Mouse (Mus musculus) brain, embryonic 14.5 days (tissue): ENCODE measurements around the gene Eml5.

Experiments used
- CTCF ChIP-seq: fragments of 200-500 bp; IDR thresholded peaks from 2 replicates; pipeline ENCODE4 v1.5.1; 2012; ENCODE audit warnings: inconsistent platforms, mild to moderate bottlenecking, moderate library complexity, borderline replicate concordance; ENCODE audit not compliant: insufficient read depth, insufficient read length; ENCODE audit errors: extremely low read depth
- POLR2A ChIP-seq: fragments of 200-500 bp; IDR thresholded peaks from 2 replicates; pipeline ENCODE4 v1.6.1; 2012; ENCODE audit warnings: mild to moderate bottlenecking, inconsistent platforms, borderline replicate concordance; ENCODE audit not compliant: poor library complexity, insufficient read depth, insufficient read length, severe bottlenecking; ENCODE audit errors: extremely low read depth

GRCm38 (mm10) chr12:98802245-98802644, 99.0 kb downstream of the Eml5 start:
- no peak for TF ChIP-seq CTCF
- no peak for TF ChIP-seq POLR2A
